Comparison of ENCODE assay signal across 13 mouse cellular contexts in the genomic region with DNA sequence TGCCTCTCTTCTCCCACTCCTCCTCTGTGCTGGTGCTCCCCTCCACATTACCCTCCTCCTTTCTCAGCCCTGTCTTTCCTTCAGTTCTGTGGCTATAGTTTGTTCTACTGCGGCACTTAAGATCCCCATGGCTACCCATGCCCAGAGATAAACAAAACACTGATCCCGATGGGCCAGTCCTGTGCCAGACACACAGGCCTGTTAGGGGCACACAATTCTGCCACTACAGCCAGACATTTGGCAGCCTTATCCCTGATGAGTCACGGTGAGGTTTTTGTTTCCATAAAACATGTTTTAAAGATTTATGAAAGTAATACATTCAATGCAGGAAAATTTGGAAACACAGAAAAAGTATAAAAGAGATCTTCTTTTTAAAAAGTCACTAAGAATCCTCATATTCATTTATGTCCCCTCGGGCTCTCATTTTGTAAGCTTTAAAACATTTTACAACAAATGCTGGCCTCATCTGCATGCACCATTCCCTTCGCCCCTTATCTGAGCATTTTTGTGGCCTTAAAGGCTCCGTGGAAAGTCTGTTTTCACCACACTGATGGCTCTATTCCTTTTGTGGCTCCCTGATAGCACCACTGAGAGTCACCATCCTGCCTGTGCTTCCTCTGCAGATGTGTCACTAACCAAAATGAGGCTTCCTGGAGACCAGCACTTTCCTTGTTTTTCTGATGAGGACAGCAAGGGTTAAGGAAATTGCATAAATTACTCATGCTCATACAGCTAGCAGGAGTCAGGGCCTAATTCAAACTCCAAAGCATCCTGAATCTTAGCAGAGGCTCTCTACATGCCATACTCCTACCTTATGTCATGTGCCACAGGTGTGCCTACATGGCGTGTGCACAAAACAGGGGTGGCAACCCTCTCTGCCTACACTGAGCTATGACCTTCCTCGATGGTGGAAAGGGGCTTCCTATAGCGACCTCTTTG.
DNase-seq lines count a peak whose midpoint lies in the region; ATAC-seq and TF ChIP-seq lines count a peak whose summit lies in the region.
"Had no signal": no experiment of that assay in that cellular context is flagged by ENCODE, and none has a peak within 500 bp of the region (broad histone marks: within the 10 kb centered on the region; RNA-seq: fewer than 3 reads in every experiment).

No protein-coding gene starts in this region.

- intact Hi-C loops in heart, adult 2 months (cut with DNase I): no loop called here

- no peak for ATAC-seq in heart, embryonic 12.5 days (ENCODE audit: insufficient number of reproducible peaks, low FRiP score)
- no peak for ATAC-seq in kidney, embryonic 14.5 days (ENCODE audit: low FRiP score, low TSS enrichment)
- ATAC-seq: intestine, embryonic 16.5 days; midbrain, embryonic 15.5 days had no signal

- 0 out of 2 replicates have a peak, but pooled peaks have one; percentile 22 for TF ChIP-seq EP300 in heart, adult 2 months (IDR thresholded peaks at IDR 0.05; ENCODE audit: insufficient read depth, low read depth, low read length)

- H3K4me1 ChIP-seq in heart, adult 2 months (ENCODE audit: control insufficient read depth, insufficient read depth, low read length): peaks cover 3% of the 10 kb centered on the region
- H3K4me1 ChIP-seq in heart, embryonic 12.5 days (replicated peaks): peaks cover 13% of the 10 kb centered on the region
- peaks cover 22% of the 10 kb centered on the region for H3K4me1 ChIP-seq in heart, embryonic 10.5 days
- H3K4me1 ChIP-seq in kidney, embryonic 14.5 days (ENCODE audit: control insufficient read depth, insufficient read depth, low read length): no peaks in the 10 kb centered on the region
- H3K4me1 ChIP-seq: midbrain, embryonic 15.5 days had no signal

- no peak for TF ChIP-seq POLR2A in heart, adult 2 months (IDR thresholded peaks at IDR 0.05; ENCODE audit: insufficient read depth, low read depth, low read length)

- H3K4me2 ChIP-seq in heart, embryonic 12.5 days: no peak overlapping the region
- no peak overlapping the region for H3K4me2 ChIP-seq in kidney, embryonic 14.5 days (replicated peaks; ENCODE audit: low read depth, low read length)
- H3K4me2 ChIP-seq: heart, embryonic 15.5 days; midbrain, embryonic 15.5 days had no signal

- peak; percentile 27 to 55 for DNase-seq in heart, adult 2 months
- peak; percentile 91 for DNase-seq in 3T3-L1 (ENCODE audit: low read depth, low spot score)
- DNase-seq in adipocyte (ENCODE audit: low spot score): peak; percentile 61
- DNase-seq in heart, embryonic 10.5 days (ENCODE audit: low spot score): no peak
- no peak for DNase-seq in natural killer cell, adult 2 months (ENCODE audit: low spot score in 2 of 2)
- DNase-seq in ovary, postnatal 36 days (ENCODE audit: low spot score): no peak
- DNase-seq: cerebellum, postnatal 25 days had no signal

- peak overlapping the region; percentile 74 for H3K27ac ChIP-seq in heart, adult 2 months
- H3K27ac ChIP-seq in heart, embryonic 12.5 days (ENCODE audit: poor library complexity, severe bottlenecking): no peak overlapping the region
- H3K27ac ChIP-seq in heart, embryonic 10.5 days: 0 out of 2 replicates have a peak overlapping the region, but pooled peaks have one; percentile 10
- H3K27ac ChIP-seq in kidney, embryonic 14.5 days (ENCODE audit: low read depth, low read length): no peak overlapping the region
- H3K27ac ChIP-seq: heart, embryonic 15.5 days; midbrain, embryonic 15.5 days had no signal

- H3K4me3 ChIP-seq in heart, adult 2 months: no peak overlapping the region
- no peak overlapping the region for H3K4me3 ChIP-seq in heart, embryonic 12.5 days
- H3K4me3 ChIP-seq in heart, embryonic 10.5 days: no peak overlapping the region
- H3K4me3 ChIP-seq in kidney, embryonic 14.5 days (ENCODE audit: low read length): no peak overlapping the region
- H3K4me3 ChIP-seq: erythroblast, embryonic 14.5 days; heart, embryonic 15.5 days; midbrain, embryonic 15.5 days had no signal

- no peaks in the 10 kb centered on the region for H3K27me3 ChIP-seq in heart, adult 2 months (ENCODE audit: control insufficient read depth, insufficient read depth, low read length)
- no peaks in the 10 kb centered on the region for H3K27me3 ChIP-seq in heart, embryonic 12.5 days (replicated peaks)
- H3K27me3 ChIP-seq in heart, embryonic 10.5 days (ENCODE audit: insufficient read depth, poor library complexity, severe bottlenecking): no peaks in the 10 kb centered on the region
- H3K27me3 ChIP-seq in kidney, embryonic 14.5 days (ENCODE audit: control insufficient read depth, insufficient read depth, low read length): no peaks in the 10 kb centered on the region
- H3K27me3 ChIP-seq: heart, embryonic 15.5 days; midbrain, embryonic 15.5 days had no signal

- no peak overlapping the region for H3K9ac ChIP-seq in heart, adult 2 months (ENCODE audit: low read depth, low read length)
- no peak overlapping the region for H3K9ac ChIP-seq in heart, embryonic 12.5 days
- H3K9ac ChIP-seq in kidney, embryonic 14.5 days (ENCODE audit: low read depth, low read length): no peak overlapping the region
- H3K9ac ChIP-seq: heart, embryonic 15.5 days; midbrain, embryonic 15.5 days had no signal

- no peaks in the 10 kb centered on the region for H3K9me3 ChIP-seq in heart, embryonic 12.5 days (replicated peaks)
- no peaks in the 10 kb centered on the region for H3K9me3 ChIP-seq in heart, embryonic 10.5 days
- no peaks in the 10 kb centered on the region for H3K9me3 ChIP-seq in kidney, embryonic 14.5 days (ENCODE audit: control insufficient read depth, low read length)
- H3K9me3 ChIP-seq: heart, embryonic 15.5 days; midbrain, embryonic 15.5 days had no signal

- WGBS in heart, adult 2 months: 44% methylated on average over 9 of the region's 9 CpGs
- WGBS in heart, embryonic 12.5 days: 43% methylated on average over 9 of the region's 9 CpGs
- WGBS in heart, embryonic 10.5 days: 58% methylated on average over 9 of the region's 9 CpGs
- WGBS in kidney, embryonic 14.5 days: 70% methylated on average over 9 of the region's 9 CpGs

- H3K79me2 ChIP-seq in heart, adult 2 months (replicated peaks; ENCODE audit: control insufficient read depth, insufficient read depth, low read length): no peaks in the 10 kb centered on the region

- 0 out of 2 replicates have a peak, but pooled peaks cover 2% of the 10 kb centered on the region for H3K36me3 ChIP-seq in heart, adult 2 months (ENCODE audit: control insufficient read depth, insufficient read depth, low read length)
- no peaks in the 10 kb centered on the region for H3K36me3 ChIP-seq in heart, embryonic 12.5 days
- no peaks in the 10 kb centered on the region for H3K36me3 ChIP-seq in heart, embryonic 10.5 days
- no peaks in the 10 kb centered on the region for H3K36me3 ChIP-seq in kidney, embryonic 14.5 days (ENCODE audit: control insufficient read depth, insufficient read depth, low read length)
- H3K36me3 ChIP-seq: heart, embryonic 15.5 days; midbrain, embryonic 15.5 days had no signal

- no peak for TF ChIP-seq CTCF in heart, adult 2 months (IDR thresholded peaks at IDR 0.05)

Comparison
In these comparisons a context has a peak if more than half of its experiments do, and no peak if none do; other contexts are left out.
1. DNase-seq: peak in heart, adult 2 months (2 of 2), 3T3-L1 (single experiment) and adipocyte (single experiment); none in heart, embryonic 10.5 days (single experiment), natural killer cell, adult 2 months (0 of 2) and ovary, postnatal 36 days (single experiment).
2. H3K27ac ChIP-seq: peak in heart, adult 2 months (single experiment) and heart, embryonic 10.5 days (single experiment); none in heart, embryonic 12.5 days (single experiment) and kidney, embryonic 14.5 days (single experiment).